Mouse (Mus musculus) ES-CJ7 (cell line): Measurements from ENCODE around the gene Pygo1.
A peak's percentile ranks its signal among the peaks of the same experiment; 100 is the strongest.

Experiments used
- DNase-seq: peaks from one replicate; pipeline ENCODE4 v3.0.0; 2011; ENCODE audit warnings: low read depth, low spot score

Gene Pygo1

GRCm38 (mm10) chr9:72925021-72925934, at the start of gene Pygo1:
Gene Pygo1, plus strand, starts transcription at chr9:72925645.
- DNase-seq, result no peak

DNA sequence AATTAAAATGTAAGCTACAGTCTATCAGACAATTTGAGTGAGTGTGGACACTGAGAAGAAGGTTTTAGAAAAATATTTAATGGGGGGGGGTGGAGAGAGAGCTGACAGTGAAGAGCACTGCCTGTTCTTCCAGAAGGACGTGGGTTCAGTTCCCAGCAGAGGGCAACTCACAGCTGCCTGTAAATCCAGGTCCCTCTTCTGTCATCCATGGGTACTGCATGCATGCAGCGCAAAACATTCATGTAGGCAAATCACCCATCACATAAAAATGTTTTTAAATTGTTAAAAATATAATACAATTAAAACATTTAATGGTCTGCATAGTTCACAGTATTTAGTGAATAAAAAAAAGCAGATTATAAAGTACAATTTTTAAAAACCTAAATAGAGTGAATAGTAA, 49.6 kb upstream of the Pygo1 start:
- DNase-seq, result peak; percentile 57

- DNase-seq, result no peak
Observed at GRCm38 (mm10) chr9:72877905-72878304, 47.5 kb upstream of the Pygo1 start.

GRCm38 (mm10) chr9:72878656-72879055, 46.8 kb upstream of the Pygo1 start:
- no peak for DNase-seq

GRCm38 (mm10) chr9:72879601-72880000, 45.8 kb upstream of the Pygo1 start:
- no peak for DNase-seq

DNA sequence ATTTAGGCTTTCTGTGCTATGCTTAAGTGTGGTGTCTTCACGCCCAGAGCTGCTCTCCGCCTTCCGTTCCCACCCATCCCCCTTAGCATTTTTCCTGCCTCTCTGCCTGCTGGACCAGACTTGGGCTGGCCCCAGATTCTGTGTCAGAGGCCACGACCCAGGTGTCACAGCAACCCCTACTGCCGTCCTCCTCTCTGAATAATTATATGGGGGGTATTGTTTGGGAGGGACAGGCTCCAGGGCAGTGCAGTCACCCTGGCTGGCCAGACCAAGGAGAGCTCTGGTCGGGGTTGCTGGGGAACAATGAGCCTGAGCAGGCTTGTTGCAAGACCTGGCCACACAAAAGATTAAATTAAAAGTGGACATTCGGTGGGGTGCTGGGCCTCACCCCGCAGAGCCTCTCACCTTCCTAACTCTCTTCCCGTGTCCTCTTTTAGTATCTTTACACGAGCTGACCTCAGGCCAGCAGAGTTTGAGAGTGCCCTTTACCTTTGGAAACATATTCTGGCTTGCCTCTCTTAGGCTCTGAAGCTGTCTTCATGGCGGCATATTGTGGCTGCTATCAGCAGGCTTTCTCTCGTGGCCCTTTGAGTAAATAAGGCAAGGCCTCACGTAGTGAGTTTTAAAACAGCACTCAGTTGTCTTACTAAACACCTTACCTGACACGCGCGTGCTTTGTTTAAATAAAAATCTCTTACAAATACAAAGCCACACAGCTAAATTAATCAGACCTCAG, 45.1 kb upstream of the Pygo1 start:
- no peak for DNase-seq

- no peak for DNase-seq
Observed at GRCm38 (mm10) chr9:72881026-72881768, 44.2 kb upstream of the Pygo1 start.

DNA sequence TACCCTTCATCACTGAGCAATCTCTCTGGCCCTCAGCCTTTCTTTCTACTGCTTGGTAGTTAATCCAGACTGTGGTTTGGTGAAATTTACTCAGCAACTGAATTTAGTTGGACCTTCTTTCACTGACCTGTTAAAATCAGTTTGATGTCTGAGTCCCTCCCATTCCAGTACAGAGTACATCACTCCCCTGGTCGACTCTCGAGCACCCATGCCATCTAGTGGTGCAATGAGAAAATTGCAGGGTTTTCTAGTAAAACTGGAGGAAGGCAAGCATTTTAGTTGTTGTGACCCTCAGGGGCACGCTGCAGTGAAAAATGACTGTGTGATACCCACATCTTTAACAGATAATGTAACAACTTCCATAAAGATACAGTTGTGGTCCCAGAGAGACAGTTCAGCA, 41.5 kb upstream of the Pygo1 start:
- peak; percentile 77 for DNase-seq

GRCm38 (mm10) chr9:72889777-72890176, 35.7 kb upstream of the Pygo1 start:
- no peak for DNase-seq

GRCm38 (mm10) chr9:72890499-72891085, 34.9 kb upstream of the Pygo1 start:
- no peak for DNase-seq

DNA sequence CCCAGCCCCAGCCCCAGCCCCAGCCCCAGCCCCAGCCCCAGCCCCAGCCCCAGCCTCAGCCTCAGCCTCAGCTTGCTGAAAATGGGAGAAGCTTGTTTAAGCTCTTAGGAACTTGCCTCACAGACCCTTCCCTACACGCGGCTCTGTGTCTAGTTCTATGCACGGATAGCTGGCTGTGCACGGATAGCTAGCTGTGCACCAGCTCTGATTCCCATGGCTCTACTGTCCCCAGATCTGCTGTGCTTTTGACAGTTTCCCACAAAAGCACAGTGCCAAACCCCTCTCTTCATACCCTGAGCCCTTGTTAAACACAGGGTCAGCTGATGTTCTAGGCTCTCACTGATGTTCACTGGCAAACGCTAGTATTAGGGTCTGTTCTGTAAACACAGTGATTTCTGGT, 32.7 kb upstream of the Pygo1 start:
- no peak for DNase-seq

GRCm38 (mm10) chr9:72894796-72895352, 30.6 kb upstream of the Pygo1 start:
- DNase-seq, result peak; percentile 62

DNA sequence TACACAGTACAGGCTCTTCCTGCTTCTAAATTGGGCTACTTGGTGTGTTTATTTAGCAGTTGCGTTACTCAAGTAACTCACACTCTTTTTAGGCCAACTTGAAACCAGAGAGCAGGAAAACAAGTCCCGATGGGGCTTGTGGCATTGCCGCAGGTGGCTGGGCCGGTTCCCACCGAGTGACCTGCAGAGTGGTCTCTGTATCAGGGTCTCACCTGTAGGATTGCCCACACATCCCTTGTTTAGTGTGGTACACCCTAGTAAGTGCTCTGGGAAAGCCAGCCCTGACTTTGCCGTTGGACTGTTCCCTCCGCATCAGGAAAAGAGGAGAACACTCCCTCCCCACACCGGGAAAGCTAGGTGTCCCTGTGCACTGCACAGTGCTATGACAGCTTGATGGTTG, 23.4 kb upstream of the Pygo1 start:
- DNase-seq, result no peak

DNA sequence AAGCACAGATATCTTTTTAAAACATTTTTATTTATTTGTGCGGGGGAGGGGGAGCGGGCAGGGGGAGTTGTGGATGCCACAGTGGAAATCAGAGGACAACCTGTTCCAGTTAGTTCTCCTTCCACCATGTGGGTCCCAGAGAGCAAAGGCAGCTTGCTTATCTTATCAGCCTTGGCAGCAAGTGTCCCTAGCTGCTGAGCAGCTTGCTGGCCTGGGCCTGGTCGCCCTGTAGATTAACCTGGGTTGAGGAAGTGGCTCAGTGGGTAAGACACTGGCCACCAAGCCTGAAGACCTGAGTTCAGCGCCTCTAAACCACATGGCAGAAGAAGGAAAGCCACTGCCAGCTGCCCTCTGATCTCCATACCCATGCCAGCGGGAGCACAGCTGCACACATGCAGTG, 22.8 kb upstream of the Pygo1 start:
- DNase-seq, result no peak

GRCm38 (mm10) chr9:72906693-72907103, 18.7 kb upstream of the Pygo1 start:
- peak; percentile 35 for DNase-seq

GRCm38 (mm10) chr9:72911381-72911780, 14.1 kb upstream of the Pygo1 start:
- DNase-seq, result peak; percentile 67

DNA sequence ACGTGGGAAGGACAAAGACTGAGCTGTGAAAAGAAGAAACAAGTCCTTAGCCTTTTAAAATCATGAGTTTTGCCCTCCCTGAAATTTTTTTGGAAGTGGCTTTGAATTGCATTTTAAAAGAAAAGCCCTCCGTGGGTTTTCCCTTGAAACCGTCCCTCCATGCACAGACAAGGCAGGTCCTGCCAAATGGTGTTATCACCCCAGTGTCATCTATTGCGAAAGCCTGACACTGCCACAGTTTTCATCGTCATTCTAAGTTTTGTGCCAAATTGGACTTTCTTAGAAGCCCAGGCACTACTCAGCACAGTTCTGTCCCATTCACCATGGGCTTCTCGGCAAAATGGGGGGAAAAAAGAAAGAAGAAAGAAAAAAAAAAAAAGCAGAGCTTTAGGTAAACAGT, 11.9 kb upstream of the Pygo1 start:
- no peak for DNase-seq

- DNase-seq, result peak; percentile 24
Observed at GRCm38 (mm10) chr9:72915728-72916127, 9.7 kb upstream of the Pygo1 start.

DNA sequence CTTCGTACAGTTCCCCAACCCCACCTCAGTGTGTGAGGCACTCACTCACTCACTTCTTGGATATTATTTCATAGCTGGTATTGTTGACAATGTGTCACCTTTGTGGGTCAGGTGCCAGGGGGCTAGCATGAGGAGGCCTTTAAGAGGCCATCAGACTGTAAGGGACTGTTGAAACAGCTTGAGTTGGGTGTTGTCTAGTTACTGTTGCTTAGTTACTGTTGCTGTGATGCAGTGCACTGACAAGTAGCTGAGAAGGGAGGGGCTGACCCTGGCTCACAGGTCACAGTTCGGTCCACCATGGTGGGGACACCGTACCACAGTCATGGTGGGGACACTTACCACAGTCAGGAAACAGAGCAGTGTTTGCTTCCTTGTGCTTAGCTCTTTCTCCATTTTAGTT, 2.4 kb upstream of the Pygo1 start:
- no peak for DNase-seq

DNA sequence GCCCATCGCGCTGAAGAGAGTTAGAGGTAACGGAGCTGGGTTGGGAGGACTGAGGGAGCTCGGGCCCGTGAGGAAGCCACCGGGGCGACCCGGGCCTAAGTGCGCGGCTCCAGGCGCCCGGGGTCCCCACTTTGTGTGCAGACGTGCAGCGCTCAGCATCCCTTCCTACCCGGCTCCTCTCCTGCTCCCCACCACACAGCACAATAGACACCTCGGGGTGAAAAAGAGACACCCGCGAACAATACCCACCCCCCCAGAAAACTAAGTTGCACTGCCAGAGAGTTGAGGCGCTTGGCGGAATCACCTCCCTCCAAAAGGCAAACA, 452 bp downstream of the Pygo1 start:
- no peak for DNase-seq

GRCm38 (mm10) chr9:72931166-72931790, 5.8 kb downstream of the Pygo1 start:
- no peak for DNase-seq
